Mouse (Mus musculus): ENCODE data around the gene Fdx1l. TPM values are rescaled to one million over a fixed set of nuclear protein-coding genes. Genes with fewer than 3 reads are reported as not detected.

The Fdx1l gene
- total and polyA plus RNA-seq, 3 experiments, result 247 to 361 (median 305) TPM

DNA sequence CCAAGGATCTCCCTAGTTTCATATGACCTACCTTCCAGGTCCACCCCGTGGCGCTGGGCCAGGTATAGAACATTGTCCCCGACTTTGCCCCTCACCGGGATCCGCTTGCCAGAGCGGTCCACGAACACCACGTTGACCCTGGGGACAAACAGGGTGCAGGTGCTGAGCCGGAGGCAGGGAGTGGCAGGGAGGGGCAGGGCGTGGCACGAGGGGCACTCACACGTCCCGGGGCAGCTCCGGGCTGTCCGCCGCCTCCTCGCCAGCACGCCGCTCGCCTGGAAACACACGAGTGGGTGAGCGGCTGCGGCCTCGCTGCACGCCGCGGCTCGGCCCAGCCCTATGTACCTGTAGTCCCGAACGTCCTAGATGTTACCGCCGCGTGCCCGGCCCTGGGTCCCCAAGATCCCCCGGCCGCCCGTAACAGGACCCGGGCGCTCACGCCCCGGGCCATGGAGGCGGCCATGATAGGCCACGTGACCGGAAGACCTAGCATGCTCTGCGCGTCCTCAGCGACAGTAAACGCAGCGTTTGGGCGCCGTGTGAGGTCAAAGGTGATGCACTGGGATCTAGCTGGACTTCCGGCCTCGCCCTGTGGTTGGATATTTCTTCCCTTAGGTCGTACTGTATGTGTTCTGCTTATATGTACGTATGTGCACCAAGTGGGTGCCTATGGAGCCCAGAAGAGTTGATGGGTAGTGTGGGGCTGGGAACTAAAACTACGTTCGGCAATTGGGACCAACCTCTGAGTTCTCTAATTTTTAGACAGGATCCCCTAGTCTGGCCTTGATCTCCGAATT, at the start of gene Fdx1l, which contains the start of gene Gm49373 (continued):
- TF ChIP-seq ELF1 (IDR thresholded peaks at IDR 0.05; ENCODE audit: low read depth, low read length) (peak; percentile 100), CHD1 (IDR thresholded peaks at IDR 0.05; ENCODE audit: low read depth, low read length) (peak; percentile 96), UBTF (IDR thresholded peaks at IDR 0.05; ENCODE audit: borderline replicate concordance, insufficient read depth, low read depth, low read length) (peak; percentile 97; the same call in 1 of the 2 replicates), ZMIZ1 (IDR thresholded peaks at IDR 0.05; ENCODE audit: low read depth, low read length) (peak; percentile 98)

DNA sequence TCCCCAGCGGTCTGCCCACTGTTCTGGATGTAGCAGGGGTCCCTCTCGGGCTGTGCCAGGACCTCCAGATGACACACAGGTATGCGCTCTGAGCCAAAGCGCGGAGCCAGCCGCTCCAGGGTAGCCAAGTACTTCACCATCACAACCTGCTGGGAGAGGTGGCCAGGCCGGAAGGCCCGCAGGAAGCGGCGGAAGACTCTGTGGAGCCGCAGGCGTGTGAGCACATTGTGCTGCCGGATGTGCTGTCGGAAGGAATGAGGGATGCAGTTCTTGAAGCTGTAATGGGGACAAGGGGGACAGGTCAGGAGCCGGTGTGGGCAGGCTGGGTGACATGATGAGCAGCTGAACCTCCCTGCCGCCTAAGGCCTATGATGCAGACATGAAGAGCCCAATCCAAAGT, 48.1 kb upstream of the Fdx1l start:
- no peak overlapping the region for H3K4me3 ChIP-seq (ENCODE audit: control insufficient read depth in 1 of 2, insufficient read depth in 1 of 2, low read depth in 2 of 2, low read length in 2 of 2)
- no peaks in the 10 kb centered on the region for H3K9me3 ChIP-seq (replicated peaks; ENCODE audit: insufficient read depth, low read length)
- H3K4me1 ChIP-seq (ENCODE audit: control insufficient read depth in 1 of 2, insufficient read depth in 2 of 2, low read length in 2 of 2), result peaks cover 9 to 19% of the 10 kb centered on the region in 2 experiments
- H3K79me2 ChIP-seq (ENCODE audit: control insufficient read depth, insufficient read depth, low read length, poor library complexity), result no peaks in the 10 kb centered on the region
- no peak for DNase-seq (ENCODE audit: low read depth, low spot score)
- no peaks in the 10 kb centered on the region for H3K27me3 ChIP-seq (ENCODE audit: control insufficient read depth in 1 of 2, insufficient read depth in 2 of 2, low read length in 2 of 2)
- no peak overlapping the region for H3K9ac ChIP-seq (ENCODE audit: control insufficient read depth, low read depth, low read length, poor library complexity, severe bottlenecking)
- H3K36me3 ChIP-seq (ENCODE audit: control insufficient read depth in 1 of 2, insufficient read depth in 2 of 2, low read length in 2 of 2), result peaks cover 5 to 16% of the 10 kb centered on the region in 2 experiments; a peak in 3 of 4 replicates
- H3K27ac ChIP-seq (ENCODE audit: control insufficient read depth, low read depth, low read length), result no peak overlapping the region
- TF ChIP-seq SIN3A (IDR thresholded peaks at IDR 0.05; ENCODE audit: low read length), result no peak
- no peak for TF ChIP-seq E2F4 (IDR thresholded peaks at IDR 0.05; ENCODE audit: borderline replicate concordance, low read depth, low read length)
- TF ChIP-seq TCF12 (IDR thresholded peaks at IDR 0.05; ENCODE audit: low read depth, low read length), result no peak
- TF ChIP-seq TAL1 (IDR thresholded peaks at IDR 0.05; ENCODE audit: low read length), result no peak
- no peak for TF ChIP-seq ELF1 (IDR thresholded peaks at IDR 0.05; ENCODE audit: low read depth, low read length)
- no peak for TF ChIP-seq NRF1 (IDR thresholded peaks at IDR 0.05; ENCODE audit: insufficient read depth, low read depth, low read length, poor library complexity, severe bottlenecking)
- no peak for TF ChIP-seq MAX (IDR thresholded peaks at IDR 0.05; ENCODE audit: low read length)
- TF ChIP-seq SMC3 (IDR thresholded peaks at IDR 0.05; ENCODE audit: low read depth, low read length), result no peak
- TF ChIP-seq EP300 (IDR thresholded peaks at IDR 0.05; ENCODE audit: low read depth in 1 of 2, low read length in 2 of 2), result no peak
- TF ChIP-seq MXI1 (IDR thresholded peaks at IDR 0.05; ENCODE audit: low read depth, low read length), result no peak
- no peak for TF ChIP-seq USF1 (IDR thresholded peaks at IDR 0.05; ENCODE audit: low read depth, low read length)
- TF ChIP-seq MEF2A (IDR thresholded peaks at IDR 0.05; ENCODE audit: extremely low read depth, insufficient replicate concordance, low read depth, low read length, poor library complexity, severe bottlenecking), result no peak
- no peak for TF ChIP-seq UBTF (IDR thresholded peaks at IDR 0.05; ENCODE audit: borderline replicate concordance, insufficient read depth, low read depth, low read length)
- no peak for TF ChIP-seq HCFC1 (IDR thresholded peaks at IDR 0.05; ENCODE audit: low read depth, low read length)
- TF ChIP-seq KAT2A (conservative IDR thresholded peaks at IDR 0.05; ENCODE audit: low read depth, low read length), result no peak
- TF ChIP-seq MAZ (IDR thresholded peaks at IDR 0.05; ENCODE audit: low read depth, low read length), result no peak
- no peak for TF ChIP-seq ZMIZ1 (IDR thresholded peaks at IDR 0.05; ENCODE audit: low read depth, low read length)
- no peak for TF ChIP-seq POLR2AphosphoS2 (IDR thresholded peaks at IDR 0.05; ENCODE audit: low read length)
- no peak for TF ChIP-seq ZC3H11A (IDR thresholded peaks at IDR 0.05; ENCODE audit: low read depth, low read length)

Measured in MEL (cell line).